Mouse (Mus musculus) midbrain, embryonic 15.5 days (tissue): Measurements from ENCODE around the gene Dpm1. TPM values are rescaled to one million over a fixed set of nuclear protein-coding genes. Genes with fewer than 3 reads are reported as not detected.
A peak's percentile ranks its signal among the peaks of the same experiment; 100 is the strongest.

Experiments used
- ATAC-seq: fragments of 200-750 bp; cut with Nextera tagmentation; replicated peaks from 2 replicates; pipeline ENCODE4 v1.8.0; 2017; ENCODE audit warnings: moderate TSS enrichment
- H3K27ac ChIP-seq: fragments of 300-500 bp; sonication (generic); 2 replicates; pipeline ENCODE4 v1.5.1; 2015; ENCODE audit warnings: mild to moderate bottlenecking, inconsistent platforms
- H3K27me3 ChIP-seq: fragments of 300-500 bp; sonication (generic); replicated peaks from 2 replicates; pipeline ENCODE4 v1.6.1; 2015; ENCODE audit warnings: inconsistent platforms
- H3K36me3 ChIP-seq: fragments of 300-500 bp; sonication (generic); replicated peaks from 2 replicates; pipeline ENCODE4 v1.6.1; 2015; ENCODE audit warnings: inconsistent platforms
- H3K4me1 ChIP-seq: fragments of 300-500 bp; sonication (generic); 2 replicates; pipeline ENCODE4 v1.6.1; 2015; ENCODE audit warnings: inconsistent platforms
- H3K4me2 ChIP-seq: fragments of 300-500 bp; sonication (generic); 2 replicates; pipeline ENCODE4 v1.6.1; 2015; ENCODE audit warnings: inconsistent platforms, mild to moderate bottlenecking, moderate library complexity
- H3K4me3 ChIP-seq: fragments of 300-500 bp; sonication (generic); 2 replicates; pipeline ENCODE4 v1.5.1; 2015; ENCODE audit warnings: mild to moderate bottlenecking, inconsistent platforms
- H3K9ac ChIP-seq: fragments of 300-500 bp; sonication (generic); 2 replicates; pipeline ENCODE4 v1.6.1; 2015; ENCODE audit warnings: mild to moderate bottlenecking, inconsistent platforms
- H3K9me3 ChIP-seq: fragments of 300-500 bp; sonication (generic); 2 replicates; pipeline ENCODE4 v1.6.1; 2016; ENCODE audit warnings: inconsistent platforms
- WGBS: fragments of 180-500 bp; shearing (Covaris S2); methylation state at CpG from one replicate; pipeline ENCODE4 v1.1.7; 2015; ENCODE audit warnings: mixed read lengths; 5-methylcytosine and 5-hydroxymethylcytosine counted together
- polyA plus RNA-seq: library from polyadenylated mRNA; unstranded; fragments of >200 nt; fragmentation: Nextera tagmentation; extraction: Ambion mirVana; gene quantifications from 2 replicates; pipeline ENCODE4 v1.2.1, GENCODE M21; 2015

Dpm1 gene
- polyA plus RNA-seq, 1 experiment from 2014 or later, result 56.4 TPM

DNA sequence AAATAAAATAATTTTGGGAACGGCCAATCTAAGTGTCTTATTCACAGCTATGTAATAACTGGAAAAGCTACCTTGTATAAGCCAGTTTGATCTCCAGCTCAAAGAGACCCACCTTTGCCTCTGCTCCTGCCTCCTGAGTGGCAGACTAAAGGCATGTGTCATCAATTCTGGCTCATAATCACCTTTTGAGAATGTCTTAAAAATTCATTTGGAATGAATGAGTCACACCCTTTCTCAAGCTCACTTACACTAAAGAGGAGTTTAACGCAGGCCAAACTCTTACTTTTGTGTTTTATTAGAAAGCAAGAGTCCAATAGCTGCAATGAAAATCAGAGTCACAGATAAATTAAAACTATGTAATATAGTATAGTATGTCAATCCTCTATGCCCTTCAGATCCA lies 38.5 kb downstream of the Dpm1 start:
- no peak overlapping the region for H3K27ac ChIP-seq
- no peaks in the 10 kb centered on the region for H3K27me3 ChIP-seq
- no peaks in the 10 kb centered on the region for H3K9me3 ChIP-seq
- peaks cover 65% of the 10 kb centered on the region for H3K4me1 ChIP-seq
- ATAC-seq, result no peak
- H3K4me3 ChIP-seq, result no peak overlapping the region
- H3K4me2 ChIP-seq, result no peak overlapping the region
- H3K36me3 ChIP-seq, result peaks cover 3% of the 10 kb centered on the region
- H3K9ac ChIP-seq, result no peak overlapping the region
- 93% methylated on average over 2 of the region's 2 CpGs for WGBS

DNA sequence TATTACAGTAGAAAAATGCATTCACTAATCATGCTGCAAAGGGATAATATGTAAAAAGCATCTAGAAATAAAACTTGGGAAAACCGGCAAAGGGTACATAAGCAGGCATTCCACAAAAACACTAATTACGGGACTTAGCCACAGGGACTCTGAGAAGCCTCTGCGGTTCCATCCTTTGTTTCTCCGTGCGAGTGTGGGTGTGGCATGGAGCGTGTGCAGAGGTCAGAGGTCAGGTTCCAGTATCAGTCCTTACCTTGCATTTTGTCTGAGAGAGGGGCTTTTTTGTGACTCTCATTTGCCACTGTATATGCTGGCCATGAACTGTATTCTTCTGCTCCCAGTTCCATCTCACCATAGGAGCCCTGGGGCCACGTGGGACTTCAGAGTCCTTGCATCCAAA lies 54.4 kb downstream of the Dpm1 start:
- Histone ChIP-seq H3K27ac (no peak overlapping the region), H3K9me3 (no peaks in the 10 kb centered on the region), H3K4me3 (no peak overlapping the region), H3K9ac (no peak overlapping the region), H3K4me2 (no peak overlapping the region), H3K27me3 (no peaks in the 10 kb centered on the region), H3K4me1 (no peaks in the 10 kb centered on the region), H3K36me3 (peaks cover 7% of the 10 kb centered on the region)
- ATAC-seq, result no peak
- WGBS, result 36% methylated on average over 7 of the region's 7 CpGs

DNA sequence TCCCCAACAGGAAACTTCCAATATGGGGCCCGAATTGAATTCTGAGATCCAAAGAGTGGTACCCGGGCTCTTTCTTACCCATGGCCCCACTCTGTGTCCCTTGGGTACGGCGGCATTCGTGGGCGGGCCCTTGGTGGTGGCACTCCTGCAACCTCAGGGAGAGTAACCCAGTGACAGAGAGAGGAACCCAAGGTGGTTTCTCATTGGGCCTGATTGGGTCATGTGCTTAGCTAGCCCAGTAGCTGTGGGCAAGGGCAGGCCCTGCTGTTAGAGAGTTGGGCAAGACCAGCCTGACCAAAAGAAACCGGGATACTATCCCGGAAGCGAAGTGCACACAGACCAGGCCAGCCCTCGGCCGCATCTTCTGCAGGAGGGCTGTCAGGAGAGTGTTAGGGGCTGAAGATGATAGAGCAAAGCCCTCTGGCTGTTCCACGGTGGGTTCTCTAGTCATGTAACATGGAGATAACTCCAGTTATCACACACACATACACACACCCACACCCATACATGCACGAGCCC lies 60.2 kb downstream of the Dpm1 start:
- Histone ChIP-seq H3K9ac (no peak overlapping the region), H3K9me3 (no peaks in the 10 kb centered on the region), H3K27me3 (no peaks in the 10 kb centered on the region), H3K27ac (no peak overlapping the region), H3K4me1 (peaks cover 10% of the 10 kb centered on the region), H3K36me3 (no peaks in the 10 kb centered on the region), H3K4me2 (peak overlapping the region; percentile 0; the same call in 1 of the 2 replicates), H3K4me3 (no peak overlapping the region)
- 11% methylated on average over 13 of the region's 13 CpGs for WGBS
- ATAC-seq, result no peak

DNA sequence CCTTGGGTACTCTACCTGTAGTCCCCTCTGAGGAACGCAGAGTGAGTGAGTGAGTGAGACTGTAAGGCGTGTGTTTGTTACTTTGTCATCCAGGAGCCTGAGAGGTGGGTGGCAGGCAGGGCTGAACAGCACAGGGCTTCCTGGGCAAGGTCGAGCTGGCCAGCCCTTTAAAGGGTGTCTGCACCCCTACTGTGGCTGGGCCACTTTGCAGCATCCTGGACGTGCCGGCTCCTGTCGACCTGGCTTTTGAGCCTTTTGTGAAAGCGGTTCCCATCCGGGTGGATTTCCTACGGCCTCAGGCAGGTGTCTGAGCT lies 60.6 kb downstream of the Dpm1 start:
- Histone ChIP-seq H3K9ac (no peak overlapping the region), H3K4me3 (no peak overlapping the region), H3K9me3 (no peaks in the 10 kb centered on the region), H3K4me1 (peaks cover 10% of the 10 kb centered on the region), H3K27ac (no peak overlapping the region), H3K27me3 (no peaks in the 10 kb centered on the region), H3K4me2 (peak overlapping the region; percentile 0; the same call in 1 of the 2 replicates), H3K36me3 (no peaks in the 10 kb centered on the region)
- 0 out of 2 replicates have a peak, but pooled peaks have one; percentile 5 for ATAC-seq
- WGBS, result 4% methylated on average over 9 of the region's 9 CpGs

DNA sequence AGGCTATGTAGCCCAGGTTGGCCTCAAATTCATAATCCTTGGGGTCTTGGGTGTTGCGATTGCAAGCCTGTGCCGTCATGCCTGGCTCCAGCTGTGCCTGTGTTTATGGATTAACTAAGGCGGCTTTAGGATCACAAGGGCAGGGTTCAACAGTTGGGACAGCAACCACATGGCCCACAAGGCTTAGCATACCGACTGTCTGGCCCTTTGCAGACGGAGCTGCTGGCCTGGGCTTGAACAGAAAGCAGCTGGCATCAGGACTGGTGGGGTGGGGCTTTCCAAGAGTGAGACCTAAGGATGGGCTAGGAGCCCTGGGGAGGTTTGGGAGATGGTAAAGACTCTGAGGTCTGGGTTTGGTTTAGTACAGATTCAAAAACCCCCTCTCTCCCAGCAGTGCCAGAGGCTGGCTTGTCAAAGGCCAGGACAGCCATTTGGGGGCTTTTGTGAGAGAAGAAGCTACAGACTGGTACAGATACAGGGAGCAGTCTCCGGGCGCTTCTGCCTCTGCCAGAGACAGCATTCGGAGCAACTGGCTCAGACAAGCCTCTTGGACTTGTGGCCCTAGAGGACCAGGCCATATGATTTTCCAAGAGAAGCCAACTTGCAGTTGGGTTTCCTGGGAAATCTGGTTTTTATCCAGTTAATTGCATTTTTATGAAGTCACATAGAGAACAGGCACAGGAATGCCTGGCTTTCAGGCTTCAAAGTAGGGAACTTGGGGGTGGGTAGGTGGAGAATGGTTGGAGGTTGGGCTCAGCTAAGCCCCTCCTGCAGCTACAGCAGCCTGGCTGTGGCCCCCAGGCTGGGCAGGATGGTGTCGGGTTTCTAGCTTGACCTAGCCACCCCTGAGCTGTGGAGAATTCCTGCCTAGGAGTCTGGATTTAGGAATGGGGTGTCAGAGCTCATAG lies 61.2 kb downstream of the Dpm1 start:
- Histone ChIP-seq H3K4me3 (no peak overlapping the region), H3K36me3 (no peaks in the 10 kb centered on the region), H3K9me3 (no peaks in the 10 kb centered on the region), H3K4me1 (peaks cover 10% of the 10 kb centered on the region), H3K9ac (no peak overlapping the region), H3K27me3 (no peaks in the 10 kb centered on the region), H3K4me2 (no peak overlapping the region), H3K27ac (no peak overlapping the region)
- 0 out of 2 replicates have a peak, but pooled peaks have one; percentile 12 for ATAC-seq
- 33% methylated on average over 9 of the region's 9 CpGs for WGBS

DNA sequence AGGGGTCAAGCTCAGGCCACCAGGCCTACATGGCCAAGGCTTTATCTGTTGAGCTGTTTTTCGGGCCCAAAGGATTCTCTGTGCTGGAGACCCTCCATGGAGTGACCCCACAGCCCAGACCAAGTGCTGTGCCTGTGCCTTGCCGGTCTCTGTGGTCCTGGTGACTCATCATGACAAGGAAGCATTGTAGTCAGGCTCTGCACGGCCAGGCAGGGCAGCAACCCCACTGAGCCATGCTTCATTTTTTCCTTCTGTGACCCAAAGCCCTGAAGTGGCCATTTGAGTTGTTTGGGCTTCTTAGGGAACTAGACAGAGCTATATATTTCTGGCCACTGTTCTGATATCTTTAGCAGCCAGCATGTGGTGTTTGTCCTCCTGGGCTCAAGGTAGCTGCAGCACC lies 62.6 kb downstream of the Dpm1 start:
- Histone ChIP-seq H3K9me3 (no peaks in the 10 kb centered on the region), H3K4me1 (peaks cover 10% of the 10 kb centered on the region), H3K4me3 (no peak overlapping the region), H3K27ac (no peak overlapping the region), H3K36me3 (no peaks in the 10 kb centered on the region), H3K4me2 (no peak overlapping the region), H3K9ac (no peak overlapping the region), H3K27me3 (no peaks in the 10 kb centered on the region)
- 64% methylated on average over 3 of the region's 3 CpGs for WGBS
- ATAC-seq, result no peak

DNA sequence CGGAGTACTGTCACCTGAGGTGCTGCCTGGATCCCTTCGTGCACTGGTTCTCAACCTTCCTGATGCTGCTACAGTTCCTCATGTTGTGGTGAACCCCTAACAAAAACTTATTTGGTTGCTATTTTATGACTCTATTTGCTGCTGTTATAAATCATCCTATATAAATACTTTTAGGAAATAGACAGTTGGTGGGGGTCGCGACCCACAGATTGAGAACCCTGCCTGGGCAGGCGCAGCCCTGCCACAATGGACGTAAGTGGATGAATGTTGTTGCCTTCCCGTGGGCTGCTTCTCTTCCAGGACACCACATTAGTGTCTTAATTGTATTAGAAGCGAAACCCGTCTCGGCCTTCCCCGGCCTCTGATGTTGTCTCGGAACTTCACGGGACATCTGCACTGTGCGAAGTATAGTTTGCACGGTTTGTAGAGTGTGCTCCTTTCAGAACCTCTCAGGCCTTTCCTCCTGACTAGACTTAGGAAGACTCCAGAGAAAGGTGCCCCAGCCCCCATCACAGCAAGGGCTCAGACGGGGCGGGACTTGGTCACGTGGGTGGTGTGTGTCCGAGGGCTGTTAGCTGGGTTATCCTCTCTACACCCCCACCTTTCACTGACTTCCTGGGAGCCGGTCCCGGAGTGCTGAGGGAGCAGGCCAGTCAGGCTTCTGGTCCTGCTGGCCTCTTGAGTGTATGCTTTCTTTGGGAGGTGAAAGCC lies 63.5 kb downstream of the Dpm1 start:
- 51% methylated on average over 21 of the region's 21 CpGs for WGBS
- H3K27ac ChIP-seq, result no peak overlapping the region
- no peak for ATAC-seq

DNA sequence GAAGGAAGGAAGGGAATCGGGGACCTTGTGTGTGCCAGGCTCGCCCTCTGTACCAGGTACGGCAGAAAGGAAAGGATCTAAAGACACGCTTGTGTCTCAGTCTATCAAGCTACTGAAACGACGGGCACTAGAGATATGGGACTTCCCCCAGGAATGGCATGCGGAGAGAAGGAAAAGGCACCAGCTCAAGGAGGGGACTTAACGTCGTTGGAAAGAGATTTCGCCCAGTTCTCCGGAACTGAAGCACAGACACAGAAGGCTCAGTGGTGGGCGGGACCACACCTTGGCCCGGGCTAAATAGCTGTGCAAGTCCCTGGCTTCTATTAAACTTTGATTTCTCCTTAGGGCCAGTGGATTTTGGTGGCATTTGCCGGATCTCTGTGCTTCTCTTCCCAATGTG lies 68.4 kb downstream of the Dpm1 start:
- no peak for ATAC-seq
- H3K9ac ChIP-seq, result no peak overlapping the region
- no peaks in the 10 kb centered on the region for H3K36me3 ChIP-seq
- H3K4me3 ChIP-seq, result peak overlapping the region; percentile 13; the same call in 1 of the 2 replicates
- peaks cover 16% of the 10 kb centered on the region for H3K4me1 ChIP-seq
- WGBS, result 12% methylated on average over 14 of the region's 14 CpGs
- peak overlapping the region; percentile 35 for H3K4me2 ChIP-seq
- H3K9me3 ChIP-seq, result no peaks in the 10 kb centered on the region
- H3K27ac ChIP-seq, result no peak overlapping the region
- no peaks in the 10 kb centered on the region for H3K27me3 ChIP-seq

More for the DNA sequence above, 63.5 kb downstream of the Dpm1 start:
- Histone ChIP-seq H3K4me2 (no peak overlapping the region), H3K4me1 (peaks cover 11% of the 10 kb centered on the region), H3K27me3 (no peaks in the 10 kb centered on the region), H3K9ac (no peak overlapping the region), H3K9me3 (no peaks in the 10 kb centered on the region), H3K4me3 (no peak overlapping the region), H3K36me3 (no peaks in the 10 kb centered on the region)

DNA sequence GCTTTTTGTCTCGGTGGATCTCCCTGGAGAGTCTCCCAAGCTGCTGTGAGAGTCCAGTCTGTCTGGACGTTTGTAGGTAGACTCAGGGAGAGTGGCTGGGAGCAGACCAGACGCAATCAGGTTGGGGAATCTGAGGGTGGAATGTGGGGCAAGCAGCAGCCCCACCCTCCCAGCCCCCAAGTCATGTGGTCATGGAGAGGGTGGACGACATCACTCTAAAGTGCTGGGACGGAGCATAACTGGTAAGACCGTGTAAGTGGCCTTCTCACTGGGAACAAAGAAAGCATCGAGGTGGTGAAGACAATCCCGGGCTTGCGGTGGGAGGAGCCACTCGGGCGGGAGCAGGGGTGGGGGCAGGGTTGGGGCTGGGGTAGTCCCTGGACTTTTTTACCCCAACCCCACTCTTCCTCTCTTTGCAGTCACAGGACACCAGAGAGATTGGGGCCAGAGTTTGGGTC lies 68.8 kb downstream of the Dpm1 start:
- Histone ChIP-seq H3K27ac (no peak overlapping the region), H3K4me2 (peak overlapping the region; percentile 35), H3K36me3 (no peaks in the 10 kb centered on the region), H3K9me3 (no peaks in the 10 kb centered on the region), H3K9ac (no peak overlapping the region), H3K4me1 (peaks cover 16% of the 10 kb centered on the region), H3K27me3 (no peaks in the 10 kb centered on the region), H3K4me3 (peak overlapping the region; percentile 13; the same call in 1 of the 2 replicates)
- WGBS, result 1% methylated on average over 11 of the region's 11 CpGs
- no peak for ATAC-seq

DNA sequence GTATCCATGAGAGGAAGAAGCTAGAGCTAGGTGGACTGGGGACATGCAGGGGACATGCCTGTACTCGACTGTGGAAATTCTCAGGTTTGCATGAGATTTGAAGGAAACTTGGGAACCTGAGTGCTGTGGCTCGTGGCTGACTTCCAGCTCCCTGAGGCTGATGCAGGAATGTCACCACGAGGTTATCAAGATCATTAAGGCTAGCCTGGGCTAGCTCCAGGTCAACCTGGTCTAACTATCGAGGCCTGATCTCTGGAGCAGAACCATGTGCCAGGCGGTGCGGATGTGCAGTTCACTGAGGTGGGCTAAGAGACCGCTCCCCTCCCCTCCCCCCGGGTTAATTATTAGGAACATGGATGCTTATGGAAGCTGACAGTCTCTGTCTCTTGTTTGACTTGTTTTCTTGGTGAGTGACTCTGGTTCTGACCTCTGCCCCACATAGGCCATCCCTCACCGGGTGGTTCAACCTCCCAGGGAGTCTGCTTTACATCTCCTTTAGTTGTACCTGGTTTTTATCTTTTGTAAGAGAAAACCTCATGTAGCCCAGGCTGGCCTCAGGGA lies 69.9 kb downstream of the Dpm1 start:
- H3K9me3 ChIP-seq, result no peaks in the 10 kb centered on the region
- H3K4me1 ChIP-seq, result peaks cover 16% of the 10 kb centered on the region
- H3K9ac ChIP-seq, result no peak overlapping the region
- WGBS, result 82% methylated on average over 9 of the region's 9 CpGs
- no peak overlapping the region for H3K27ac ChIP-seq
- no peak overlapping the region for H3K4me2 ChIP-seq
- no peak for ATAC-seq
- H3K4me3 ChIP-seq, result no peak overlapping the region
- H3K36me3 ChIP-seq, result no peaks in the 10 kb centered on the region
- no peaks in the 10 kb centered on the region for H3K27me3 ChIP-seq
